Mouse (Mus musculus): ENCODE results near the gene Twnk.

- TF ChIP-seq EP300 (optimal IDR thresholded peaks at IDR 0.05): no peak
- TF ChIP-seq CTCF (IDR thresholded peaks at IDR 0.05; ENCODE audit: low read depth): no peak
These were observed 37.1 kb upstream of the Twnk start for GRCm38 (mm10) chr19:44968329-44968728.
